Mouse (Mus musculus) ES-E14 (cell line): ENCODE measurements around the gene Tgfb1.

ENCODE experiments used
- CHD2 ChIP-seq: IDR thresholded peaks from 2 replicates; pipeline ENCODE4 v1.6.1; 2014; ENCODE audit warnings: mild to moderate bottlenecking, low read depth, low read length, inconsistent platforms
- HCFC1 ChIP-seq: IDR thresholded peaks from 2 replicates; pipeline ENCODE4 v1.6.1; 2012; ENCODE audit warnings: low read length, inconsistent platforms, borderline replicate concordance; ENCODE audit not compliant: insufficient read depth
- MAFK ChIP-seq: IDR thresholded peaks from 2 replicates; pipeline ENCODE4 v1.6.1; 2014; ENCODE audit warnings: mild to moderate bottlenecking, low read depth, low read length, inconsistent platforms; ENCODE audit not compliant: insufficient read depth

GRCm38 (mm10) chr7:25729396-25729795 lies 42.6 kb downstream of the Tgfb1 start:
- TF ChIP-seq CHD2 (no peak), HCFC1 (no peak), MAFK (no peak)
